Comparison of ENCODE assay signal across 12 mouse cellular contexts in genomic region chr17:29168996-29169601, GRCm38 (mm10). TPM values are rescaled to one million over a fixed set of nuclear protein-coding genes. Genes with fewer than 3 reads are reported as not detected.
A peak's percentile ranks its signal among the peaks of the same experiment; 100 is the strongest.
DNase-seq lines count a peak whose midpoint lies in the region; ATAC-seq and TF ChIP-seq lines count a peak whose summit lies in the region.
"Had no signal": no experiment of that assay in that cellular context is flagged by ENCODE, and none has a peak within 500 bp of the region (broad histone marks: within the 10 kb centered on the region; RNA-seq: fewer than 3 reads in every experiment).

No protein-coding gene starts in this region.

- no peak for TF ChIP-seq POLR2A in bone marrow, adult 2 months (IDR thresholded peaks at IDR 0.05; ENCODE audit: borderline replicate concordance, control insufficient read depth, low read depth, low read length)

- WGBS in liver, embryonic 14.5 days (ENCODE audit: insufficient replicate concordance), result 60% methylated on average over 12 of the region's 12 CpGs
- 65% methylated on average over 12 of the region's 12 CpGs for WGBS in liver, embryonic 12.5 days (ENCODE audit: insufficient replicate concordance)
- 71% methylated on average over 12 of the region's 12 CpGs for WGBS in bone marrow, adult 2 months

- H3K27me3 ChIP-seq in liver, embryonic 14.5 days (ENCODE audit: control insufficient read depth, insufficient read depth, low read length), result no peaks in the 10 kb centered on the region
- peaks cover 15% of the 10 kb centered on the region; the same call in 1 of the 2 replicates for H3K27me3 ChIP-seq in liver, embryonic 12.5 days (replicated peaks)
- H3K27me3 ChIP-seq in C2C12 (ENCODE audit: control insufficient read depth, insufficient read depth, insufficient read length), result no peaks in the 10 kb centered on the region
- H3K27me3 ChIP-seq: embryonic facial prominence, embryonic 15.5 days had no signal

- H3ac ChIP-seq in C2C12 (ENCODE audit: control insufficient read depth, insufficient read length, low read depth), result no peak overlapping the region

- H3K79me2 ChIP-seq in C2C12 (ENCODE audit: control insufficient read depth, insufficient read depth), result no peaks in the 10 kb centered on the region

- H3K4me1 ChIP-seq in liver, embryonic 14.5 days (replicated peaks; ENCODE audit: control insufficient read depth in 2 of 2, insufficient read depth in 2 of 2, low read length in 1 of 2), result peaks cover 8 to 12% of the 10 kb centered on the region in 2 experiments
- peaks cover 56% of the 10 kb centered on the region for H3K4me1 ChIP-seq in liver, embryonic 12.5 days
- peaks cover 20% of the 10 kb centered on the region for H3K4me1 ChIP-seq in bone marrow, adult 2 months (ENCODE audit: control insufficient read depth, insufficient read depth, low read length)

- DNase-seq in adrenal gland, adult (ENCODE audit: inconsistent age in 2 of 2, low spot score in 1 of 2), result peak; percentile 55 to 76
- no peak for DNase-seq in adrenal gland, postnatal 4 days (ENCODE audit: low spot score in 2 of 2)
- DNase-seq in liver, embryonic 14.5 days (ENCODE audit: low read depth in 3 of 3, low spot score in 3 of 3), result no peak
- DNase-seq in frontal cortex, adult 2 months (ENCODE audit: extremely low spot score in 1 of 2, low spot score in 1 of 2), result no peak
- DNase-seq: cerebellum, adult 18-20 months had no signal

- H3K36me3 ChIP-seq in liver, embryonic 14.5 days (replicated peaks; ENCODE audit: control insufficient read depth, insufficient read depth, low read depth), result no peaks in the 10 kb centered on the region
- no peaks in the 10 kb centered on the region for H3K36me3 ChIP-seq in liver, embryonic 12.5 days
- no peaks in the 10 kb centered on the region for H3K36me3 ChIP-seq in C2C12 (ENCODE audit: control insufficient read depth, insufficient read depth)
- H3K36me3 ChIP-seq: embryonic facial prominence, embryonic 15.5 days; heart, embryonic 13.5 days; limb, embryonic 12.5 days had no signal

- TF ChIP-seq CTCF in liver, embryonic 14.5 days (IDR thresholded peaks at IDR 0.05; ENCODE audit: low read depth), result peak; percentile 73
- TF ChIP-seq CTCF in C2C12 (IDR thresholded peaks at IDR 0.05; ENCODE audit: control insufficient read depth, insufficient read depth, insufficient read length), result no peak
- peak; percentile 45 for TF ChIP-seq CTCF in bone marrow, adult 2 months (IDR thresholded peaks at IDR 0.05; ENCODE audit: control insufficient read depth, insufficient read depth, low read length)

- H3K9ac ChIP-seq in liver, embryonic 14.5 days (replicated peaks), result no peak overlapping the region
- H3K9ac ChIP-seq in liver, embryonic 12.5 days, result no peak overlapping the region
- H3K9ac ChIP-seq: embryonic facial prominence, embryonic 15.5 days; heart, embryonic 13.5 days; limb, embryonic 12.5 days had no signal

- no peaks in the 10 kb centered on the region for H3K79me3 ChIP-seq in C2C12 (ENCODE audit: low read depth)

- H3K4me3 ChIP-seq in liver, embryonic 14.5 days (ENCODE audit: insufficient read depth in 1 of 2, low read depth in 2 of 2, low read length in 2 of 2), result no peak overlapping the region
- H3K4me3 ChIP-seq in liver, embryonic 12.5 days, result no peak overlapping the region
- H3K4me3 ChIP-seq in C2C12 (ENCODE audit: insufficient read depth, poor library complexity, severe bottlenecking), result no peak overlapping the region
- no peak overlapping the region for H3K4me3 ChIP-seq in bone marrow, adult 2 months (replicated peaks; ENCODE audit: control insufficient read depth, low read depth, low read length)
- H3K4me3 ChIP-seq: embryonic facial prominence, embryonic 15.5 days; heart, embryonic 13.5 days; limb, embryonic 12.5 days had no signal

- no peak for TF ChIP-seq EP300 in liver, embryonic 14.5 days (IDR thresholded peaks at IDR 0.05; ENCODE audit: low read depth)

- H3K4me2 ChIP-seq in liver, embryonic 14.5 days (ENCODE audit: low read depth), result no peak overlapping the region
- H3K4me2 ChIP-seq in liver, embryonic 12.5 days, result no peak overlapping the region
- H3K4me2 ChIP-seq: embryonic facial prominence, embryonic 15.5 days; heart, embryonic 13.5 days; limb, embryonic 12.5 days had no signal

- no peaks in the 10 kb centered on the region for H3K9me3 ChIP-seq in liver, embryonic 14.5 days (ENCODE audit: control insufficient read depth, low read length)
- H3K9me3 ChIP-seq in liver, embryonic 12.5 days (replicated peaks), result no peaks in the 10 kb centered on the region
- H3K9me3 ChIP-seq: embryonic facial prominence, embryonic 15.5 days; heart, embryonic 13.5 days; limb, embryonic 12.5 days had no signal

- H3K27ac ChIP-seq in liver, embryonic 14.5 days, result no peak overlapping the region
- no peak overlapping the region for H3K27ac ChIP-seq in liver, embryonic 12.5 days
- H3K27ac ChIP-seq in bone marrow, adult 2 months (ENCODE audit: control insufficient read depth, insufficient read depth, low read depth, low read length, poor library complexity), result no peak overlapping the region
- H3K27ac ChIP-seq: embryonic facial prominence, embryonic 15.5 days; heart, embryonic 13.5 days; limb, embryonic 12.5 days had no signal

- no peak for ATAC-seq in liver, embryonic 14.5 days (ENCODE audit: insufficient read depth)
- no peak for ATAC-seq in liver, embryonic 12.5 days
- ATAC-seq in frontal cortex, adult (ENCODE audit: low TSS enrichment), result no peak

TF ChIP-seq in C2C12, 6 proteins besides CTCF, POLR2A, EP300 and RAD21:
- TF ChIP-seq FOSL1 (IDR thresholded peaks at IDR 0.05; ENCODE audit: insufficient read depth, low read length, poor library complexity, severe bottlenecking), result peak; percentile 4
- TF ChIP-seq MYOG (IDR thresholded peaks at IDR 0.05; ENCODE audit: control insufficient read depth, extremely low read depth, insufficient read length), result no peak
TF ChIP-seq in C2C12: peak in this region for 1.

RNA-seq across cellular contexts. Expression of gene Rab44, which starts 55.2 kb away (rescaled TPM):
- total RNA-seq in adrenal gland, postnatal 4 days (2021), result 1 to 10 TPM; 1.4 to 1.7 TPM
- polyA plus RNA-seq in liver, embryonic 14.5 days (2012; rRNA removed), result 11.5 and 12.8 TPM in 2 replicates
- polyA plus RNA-seq in liver, embryonic 14.5 days (2014; fragmentation: Nextera tagmentation; extraction: Ambion mirVana), result 3.7 and 4.1 TPM in 2 replicates
- 5.0 and 5.4 TPM in 2 replicates for polyA plus RNA-seq in liver, embryonic 12.5 days (2016; fragmentation: Nextera tagmentation; extraction: Ambion mirVana)
- polyA plus RNA-seq in C2C12 (2012; fragmentation: generic; extraction: Trizol), result 0.06 TPM
- polyA plus RNA-seq in bone marrow, adult 2 months (2011; ENCODE audit: insufficient read depth, insufficient read length, low replicate concordance, missing spikeins), result 217 and 514 TPM in 2 replicates
- 0.08 and 0.19 TPM in 2 replicates for polyA plus RNA-seq in frontal cortex, adult 2 months (2012; rRNA removed)

Comparison
In these comparisons a context has a peak if more than half of its experiments do, and no peak if none do; other contexts are left out.
1. DNase-seq: peak in adrenal gland, adult (2 of 2); none in adrenal gland, postnatal 4 days (0 of 2), liver, embryonic 14.5 days (0 of 3) and frontal cortex, adult 2 months (0 of 2).
2. RNA of gene Rab44, which starts 55.2 kb away (polyA plus RNA-seq): 217 to 514 TPM in bone marrow, adult 2 months; 3.7 to 12.8 TPM in liver, embryonic 14.5 days, 5.0 to 5.4 TPM in liver, embryonic 12.5 days, 0.08 to 0.19 TPM in frontal cortex, adult 2 months and 0.06 TPM in C2C12 (single experiment); every median in the first group is over 10 times any median in the second.